Mouse (Mus musculus): ENCODE data around the gene Dmbt1. TPM values are rescaled to one million over a fixed set of nuclear protein-coding genes. Genes with fewer than 3 reads are reported as not detected.

Dmbt1 gene
- polyA plus RNA-seq, 1 experiment, result not detected

GRCm38 (mm10) chr7:131167771-131168170 lies 135.9 kb downstream of the Dmbt1 start:
- H3K36me3 ChIP-seq (ENCODE audit: control insufficient read depth, insufficient read depth, low read length, poor library complexity, severe bottlenecking), result no peaks in the 10 kb centered on the region
- no peak for TF ChIP-seq CTCF (IDR thresholded peaks at IDR 0.05; ENCODE audit: low read depth, low read length)

GRCm38 (mm10) chr7:131169099-131169498 lies 137.2 kb downstream of the Dmbt1 start:
- Histone ChIP-seq H3K4me1 (ENCODE audit: control insufficient read depth, insufficient read depth, low read length) (no peaks in the 10 kb centered on the region), H3K4me3 (ENCODE audit: low read depth, low read length) (no peak overlapping the region), H3K9me3 (replicated peaks; ENCODE audit: control insufficient read depth, insufficient read depth, low read length, poor library complexity, severe bottlenecking) (no peaks in the 10 kb centered on the region), H3K9ac (ENCODE audit: low read depth, poor library complexity, severe bottlenecking) (no peak overlapping the region), H3K27me3 (ENCODE audit: control insufficient read depth, insufficient read depth, low read length, poor library complexity, severe bottlenecking) (no peaks in the 10 kb centered on the region), H3K27ac (ENCODE audit: insufficient read depth, low read length) (no peak overlapping the region), H3K36me3 (ENCODE audit: control insufficient read depth, insufficient read depth, low read length, poor library complexity, severe bottlenecking) (no peaks in the 10 kb centered on the region)
- TF ChIP-seq EP300 (IDR thresholded peaks at IDR 0.05; ENCODE audit: insufficient read depth, low read depth, low read length) (no peak), CTCF (IDR thresholded peaks at IDR 0.05; ENCODE audit: low read depth, low read length) (no peak), POLR2A (IDR thresholded peaks at IDR 0.05; ENCODE audit: insufficient read depth, low read length) (no peak)

More at GRCm38 (mm10) chr7:131167771-131168170, 135.9 kb downstream of the Dmbt1 start:
- no peak overlapping the region for H3K9ac ChIP-seq (ENCODE audit: low read depth, poor library complexity, severe bottlenecking)
- no peak overlapping the region for H3K4me3 ChIP-seq (ENCODE audit: low read depth, low read length)
- H3K27ac ChIP-seq (ENCODE audit: insufficient read depth, low read length), result no peak overlapping the region
- no peaks in the 10 kb centered on the region for H3K9me3 ChIP-seq (replicated peaks; ENCODE audit: control insufficient read depth, insufficient read depth, low read length, poor library complexity, severe bottlenecking)
- H3K27me3 ChIP-seq (ENCODE audit: control insufficient read depth, insufficient read depth, low read length, poor library complexity, severe bottlenecking), result no peaks in the 10 kb centered on the region
- H3K4me1 ChIP-seq (ENCODE audit: control insufficient read depth, insufficient read depth, low read length), result no peaks in the 10 kb centered on the region

Other genes starting within 250 kb of the Dmbt1 start
- gene Plekha1, start 166.3 kb upstream of the Dmbt1 start, polyA plus RNA-seq (2011; ENCODE audit: insufficient read depth, insufficient read length, low read depth, missing spikeins), result 183 and 196 TPM in 2 replicates
- gene Htra1, start 95.9 kb upstream of the Dmbt1 start, polyA plus RNA-seq (2011; ENCODE audit: insufficient read depth, insufficient read length, low read depth, missing spikeins), result 33.2 and 34.2 TPM in 2 replicates
- not detected in 2 replicates for gene 4933402N03Rik, start 114.3 kb downstream of the Dmbt1 start, polyA plus RNA-seq (2011; ENCODE audit: insufficient read depth, insufficient read length, low read depth, missing spikeins)
- gene 5430419D17Rik, start 142.3 kb downstream of the Dmbt1 start, polyA plus RNA-seq (2011; ENCODE audit: insufficient read depth, insufficient read length, low read depth, missing spikeins), result not detected in 2 replicates